Mouse (Mus musculus) kidney, postnatal 10 days (tissue): ENCODE measurements around the gene Fcgr3.

Experiments
- DNase-seq: peaks from one replicate; pipeline ENCODE4 v3.0.0; 2021; ENCODE audit warnings: mixed read lengths

Fcgr3 gene

DNA sequence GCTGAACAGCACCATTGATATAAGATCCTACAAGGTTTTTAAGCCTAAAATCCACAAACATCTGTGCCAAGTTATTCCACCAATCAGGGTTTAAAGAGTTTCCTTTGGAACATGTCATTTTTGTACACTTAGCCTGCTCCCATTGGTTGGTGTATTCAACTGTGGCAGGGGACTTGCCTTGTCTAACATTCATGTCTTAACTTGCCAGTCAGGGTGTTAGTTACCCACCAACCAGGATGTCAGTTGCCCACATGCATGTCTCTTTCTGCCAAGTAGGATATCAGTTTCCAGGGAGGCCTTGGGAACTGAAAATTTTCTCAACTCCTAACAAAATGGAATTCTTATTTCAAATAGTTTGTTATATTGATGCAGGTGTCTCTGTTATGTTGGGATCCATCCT, 59.1 kb downstream of the Fcgr3 start:
- DNase-seq, result no peak

- DNase-seq, result no peak
Measured at GRCm38 (mm10) chr1:171005081-171005480, 59.7 kb downstream of the Fcgr3 start.
